Mouse (Mus musculus) bone marrow macrophage, adult 2 months (primary cell): ENCODE data around the gene Mars. TPM values are rescaled to one million over a fixed set of nuclear protein-coding genes. Genes with fewer than 3 reads are reported as not detected.
"Not testable (repeated sequence)": the region's sequence is repeated elsewhere in the genome, so short reads cannot be mapped to it uniquely, and the experiment has no call there.

ENCODE experiments used
- H3K27ac ChIP-seq: 2 replicates; pipeline ENCODE4 v1.5.1; 2012; ENCODE audit warnings: low read depth, low read length; ENCODE audit not compliant: insufficient read depth
- H3K4me1 ChIP-seq: 2 replicates; pipeline ENCODE4 v1.6.1; 2012; ENCODE audit warnings: low read length; ENCODE audit not compliant: control insufficient read depth, insufficient read depth
- H3K4me3 ChIP-seq: 2 replicates; pipeline ENCODE4 v1.5.1; 2012; ENCODE audit warnings: mild to moderate bottlenecking, low read length, moderate library complexity; ENCODE audit not compliant: insufficient read depth
- CTCF ChIP-seq: IDR thresholded peaks from 2 replicates; pipeline ENCODE4 v1.5.1; 2012; ENCODE audit warnings: low read depth, mild to moderate bottlenecking, low read length, moderate library complexity
- POLR2A ChIP-seq: IDR thresholded peaks from 2 replicates; pipeline ENCODE4 v1.6.1; 2012; ENCODE audit warnings: mild to moderate bottlenecking, low read depth, low read length, borderline replicate concordance
- polyA plus RNA-seq: library from polyadenylated mRNA; stranded (reverse); fragments of >200 nt; gene quantifications from 2 replicates; pipeline ENCODE4 v1.2.4, GENCODE M21; 2012; ENCODE audit not compliant: missing spikeins, insufficient read depth, insufficient read length

Gene Mars
- polyA plus RNA-seq, 1 experiment: 34.9 TPM

GRCm38 (mm10) chr10:127312858-127313257 is 1.3 kb upstream of the Mars start:
- TF ChIP-seq CTCF: no peak
- no peak for TF ChIP-seq POLR2A
- peak overlapping the region; percentile 85; the same call in 1 of the 2 replicates for H3K4me3 ChIP-seq
- H3K27ac ChIP-seq: peak overlapping the region; percentile 88

GRCm38 (mm10) chr10:127312356-127312676 is 730 bp upstream of the Mars start:
- Histone ChIP-seq H3K27ac (peak overlapping the region; percentile 88), H3K4me3 (peak overlapping the region; percentile 85), H3K4me1 (peaks cover 21% of the 10 kb centered on the region)
- TF ChIP-seq POLR2A (no peak), CTCF (peak; percentile 53; the same call in 1 of the 2 replicates)

More at GRCm38 (mm10) chr10:127312858-127313257, 1.3 kb upstream of the Mars start:
- peaks cover 26% of the 10 kb centered on the region for H3K4me1 ChIP-seq

GRCm38 (mm10) chr10:127310523-127311475 is 787 bp downstream of the Mars start:
- Histone ChIP-seq H3K4me3 (peak overlapping the region; percentile 85), H3K4me1 (peaks cover 20% of the 10 kb centered on the region), H3K27ac (peak overlapping the region; percentile 60)
- TF ChIP-seq CTCF: no peak
- no peak for TF ChIP-seq POLR2A

- peaks cover 20% of the 10 kb centered on the region for H3K4me1 ChIP-seq
- not testable (repeated sequence) for H3K4me3 ChIP-seq, H3K27ac ChIP-seq
These were observed 2.4 kb downstream of the Mars start for GRCm38 (mm10) chr10:127309167-127309566.

- H3K27ac ChIP-seq: no peak overlapping the region
- TF ChIP-seq CTCF: no peak
- TF ChIP-seq POLR2A: no peak
- no peaks in the 10 kb centered on the region for H3K4me1 ChIP-seq
- H3K4me3 ChIP-seq: no peak overlapping the region
These were observed 8.4 kb downstream of the Mars start for GRCm38 (mm10) chr10:127303136-127303535.

GRCm38 (mm10) chr10:127300361-127300760 is 11.2 kb downstream of the Mars start:
- H3K4me1 ChIP-seq: no peaks in the 10 kb centered on the region
- no peak overlapping the region for H3K4me3 ChIP-seq
- H3K27ac ChIP-seq: no peak overlapping the region
- no peak for TF ChIP-seq CTCF
- no peak for TF ChIP-seq POLR2A

GRCm38 (mm10) chr10:127297015-127297871 is 14.3 kb downstream of the Mars start:
- peaks cover 10% of the 10 kb centered on the region for H3K4me1 ChIP-seq
- no peak overlapping the region for H3K4me3 ChIP-seq
- TF ChIP-seq POLR2A (no peak), CTCF (0 out of 2 replicates have a peak, but pooled peaks have one; percentile 13)
- no peak overlapping the region for H3K27ac ChIP-seq

GRCm38 (mm10) chr10:127295986-127296794 is 15.4 kb downstream of the Mars start:
- Histone ChIP-seq H3K27ac (no peak overlapping the region), H3K4me1 (peaks cover 10% of the 10 kb centered on the region), H3K4me3 (no peak overlapping the region)
- TF ChIP-seq CTCF (no peak), POLR2A (no peak)

GRCm38 (mm10) chr10:127294895-127295510 is 16.6 kb downstream of the Mars start:
- H3K4me3 ChIP-seq: no peak overlapping the region
- TF ChIP-seq CTCF: no peak
- no peak for TF ChIP-seq POLR2A
- no peak overlapping the region for H3K27ac ChIP-seq
- H3K4me1 ChIP-seq: peaks cover 10% of the 10 kb centered on the region
